Mouse (Mus musculus) heart, adult 18-20 months (tissue): ENCODE data around the gene Tmem233. TPM values are rescaled to one million over a fixed set of nuclear protein-coding genes. Genes with fewer than 3 reads are reported as not detected.

Experiments
- DNase-seq, 2 experiments: peaks; one replicate each; pipeline ENCODE4 v3.0.0; 2021 to 2022; ENCODE audit warnings: mixed read lengths in 1 of 2
- long read RNA-seq, 2 experiments: library from polyadenylated mRNA; stranded (forward); transcript quantifications; one replicate each; pipeline ENCODE4 v2.0.0; 2021
- total RNA-seq, 2 experiments: library from RNA; stranded (reverse); gene quantifications; 2 replicates each; pipeline ENCODE4 v1.2.3; 2021

The Tmem233 gene
- not detected for total RNA-seq
- long read RNA-seq, experiment 1, result 0 reads
- long read RNA-seq, experiment 2, result 0 reads

GRCm38 (mm10) chr5:116083081-116083480 is at the start of gene Tmem233:
TSS of gene Tmem233 (minus strand) at chr5:116083244.
- no peak for DNase-seq

- DNase-seq, result peak; percentile 62 to 77
These were observed 40.3 kb upstream of the Tmem233 start for GRCm38 (mm10) chr5:116123344-116123743.

- peak in 1 of 2 experiments; percentile 13 for DNase-seq
These were observed 33.5 kb upstream of the Tmem233 start for GRCm38 (mm10) chr5:116116567-116116966.

- DNase-seq, result no peak
These were observed 33.1 kb upstream of the Tmem233 start for GRCm38 (mm10) chr5:116116110-116116509.

GRCm38 (mm10) chr5:116115071-116115834 is 32.2 kb upstream of the Tmem233 start:
- DNase-seq, result no peak

- no peak for DNase-seq
These were observed 25.6 kb upstream of the Tmem233 start for GRCm38 (mm10) chr5:116108651-116109050.

- no peak for DNase-seq
These were observed 1.2 kb upstream of the Tmem233 start for GRCm38 (mm10) chr5:116084231-116084630.

GRCm38 (mm10) chr5:116082241-116082900 is 673 bp downstream of the Tmem233 start:
- no peak for DNase-seq

- DNase-seq, result no peak
These were observed 1.4 kb downstream of the Tmem233 start for GRCm38 (mm10) chr5:116081616-116082015.

- DNase-seq, result no peak
These were observed 2.3 kb downstream of the Tmem233 start for GRCm38 (mm10) chr5:116080736-116081135.

GRCm38 (mm10) chr5:116069618-116070017 is 13.4 kb downstream of the Tmem233 start:
- no peak for DNase-seq

- no peak for DNase-seq
These were observed 30.2 kb downstream of the Tmem233 start for GRCm38 (mm10) chr5:116052826-116053225.

- DNase-seq, result no peak
These were observed 30.9 kb downstream of the Tmem233 start for GRCm38 (mm10) chr5:116052171-116052570.

GRCm38 (mm10) chr5:116049821-116050220 is 33.2 kb downstream of the Tmem233 start:
- no peak for DNase-seq

GRCm38 (mm10) chr5:116048321-116048720 is 34.7 kb downstream of the Tmem233 start:
- DNase-seq, result no peak

GRCm38 (mm10) chr5:116046246-116046645 is 36.8 kb downstream of the Tmem233 start:
- no peak for DNase-seq

GRCm38 (mm10) chr5:116045581-116045980 is 37.5 kb downstream of the Tmem233 start:
- DNase-seq, result no peak

GRCm38 (mm10) chr5:116042241-116042640 is 40.8 kb downstream of the Tmem233 start:
- no peak for DNase-seq

- no peak for DNase-seq
These were observed 43.3 kb downstream of the Tmem233 start for GRCm38 (mm10) chr5:116039706-116040105.

- DNase-seq, result no peak
These were observed 45.3 kb downstream of the Tmem233 start for GRCm38 (mm10) chr5:116037731-116038130.

- DNase-seq, result no peak
These were observed 46.6 kb downstream of the Tmem233 start for GRCm38 (mm10) chr5:116036465-116036864.

- DNase-seq, result peak; percentile 62 to 78
These were observed 51.9 kb downstream of the Tmem233 start for GRCm38 (mm10) chr5:116031190-116031577.

- no peak for DNase-seq
These were observed 52.4 kb downstream of the Tmem233 start for GRCm38 (mm10) chr5:116030566-116031189.
